Mouse (Mus musculus) left cerebral cortex, adult 8-10 months (tissue): ENCODE measurements around the gene Gpha2. TPM values are rescaled to one million over a fixed set of nuclear protein-coding genes. Genes with fewer than 3 reads are reported as not detected.

ENCODE experiments used
- DNase-seq, 2 experiments: peaks; one replicate each; pipeline ENCODE4 v3.0.0; 2022; ENCODE audit warnings: low spot score in 2 of 2
- microRNA-seq, 2 experiments: library from miRNA; unstranded; fragments of <30 nt; microRNA quantifications; one replicate each; pipeline ENCODE4 v1.2.0; 2022
- total RNA-seq, 4 experiments: library from RNA; stranded (reverse); gene quantifications; 2 replicates each; pipeline ENCODE4 v1.2.4; 2022

Gpha2 gene
- total RNA-seq, 4 experiments from 2014 or later: not detected

DNA sequence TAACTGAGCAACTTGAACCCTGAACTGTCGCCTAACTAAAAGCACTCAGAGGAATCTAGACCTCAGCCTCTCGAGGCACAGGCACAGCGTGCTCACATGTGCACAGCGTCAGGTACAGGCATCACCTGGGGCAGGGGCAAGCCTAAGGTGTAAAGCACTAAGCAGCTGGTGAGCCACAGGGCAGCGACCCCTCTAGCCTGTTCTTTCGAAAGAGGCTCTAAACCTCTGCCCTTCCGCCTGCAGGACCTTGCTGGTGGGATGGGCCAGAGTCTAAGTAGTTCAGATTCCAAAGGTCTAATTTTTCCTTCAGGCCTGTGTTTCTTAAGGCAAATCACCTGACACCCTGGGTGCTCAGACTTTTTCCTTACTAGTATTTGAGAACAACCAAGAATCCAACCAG, 45.9 kb downstream of the Gpha2 start:
- no peak for DNase-seq

DNA sequence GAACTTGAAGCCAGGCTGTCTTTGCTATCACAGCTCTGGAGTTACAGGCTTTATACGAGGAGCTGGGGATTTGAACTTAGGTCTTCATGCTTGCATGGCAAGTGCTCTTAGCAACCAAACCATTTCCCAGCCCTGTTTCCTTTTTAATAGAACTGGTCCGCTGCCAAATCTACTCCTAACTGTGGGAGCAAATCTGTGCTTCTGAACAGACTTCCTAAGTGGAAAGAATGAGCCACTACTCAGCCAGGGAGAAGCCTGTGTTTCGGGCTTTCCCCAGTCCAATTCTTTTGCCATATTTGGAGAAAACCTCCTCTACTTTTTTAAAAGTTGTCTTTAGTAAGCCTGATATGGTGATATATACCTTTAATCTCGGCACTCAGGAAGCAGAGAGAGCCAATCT, 46.6 kb downstream of the Gpha2 start:
- no peak for DNase-seq

DNA sequence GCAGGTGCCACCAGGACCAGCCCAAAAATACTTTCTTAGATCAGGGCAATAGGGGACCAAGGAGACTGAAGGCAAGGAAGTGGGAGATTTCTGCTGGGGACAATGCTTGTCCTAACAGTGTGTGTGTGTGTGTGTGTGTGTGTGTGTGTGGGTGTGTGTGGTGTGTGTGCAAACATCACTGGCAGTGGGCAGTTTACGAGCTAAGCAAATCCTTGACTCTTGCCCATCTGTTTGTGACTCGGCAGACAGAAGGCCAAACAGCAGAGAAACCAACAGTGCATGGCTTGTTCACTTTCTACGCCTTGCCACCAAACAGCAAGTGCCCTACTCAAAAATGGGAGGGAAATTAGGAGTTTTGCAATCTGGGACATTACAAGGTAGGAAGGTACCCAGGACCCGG, 47.4 kb downstream of the Gpha2 start:
- no peak for DNase-seq

DNA sequence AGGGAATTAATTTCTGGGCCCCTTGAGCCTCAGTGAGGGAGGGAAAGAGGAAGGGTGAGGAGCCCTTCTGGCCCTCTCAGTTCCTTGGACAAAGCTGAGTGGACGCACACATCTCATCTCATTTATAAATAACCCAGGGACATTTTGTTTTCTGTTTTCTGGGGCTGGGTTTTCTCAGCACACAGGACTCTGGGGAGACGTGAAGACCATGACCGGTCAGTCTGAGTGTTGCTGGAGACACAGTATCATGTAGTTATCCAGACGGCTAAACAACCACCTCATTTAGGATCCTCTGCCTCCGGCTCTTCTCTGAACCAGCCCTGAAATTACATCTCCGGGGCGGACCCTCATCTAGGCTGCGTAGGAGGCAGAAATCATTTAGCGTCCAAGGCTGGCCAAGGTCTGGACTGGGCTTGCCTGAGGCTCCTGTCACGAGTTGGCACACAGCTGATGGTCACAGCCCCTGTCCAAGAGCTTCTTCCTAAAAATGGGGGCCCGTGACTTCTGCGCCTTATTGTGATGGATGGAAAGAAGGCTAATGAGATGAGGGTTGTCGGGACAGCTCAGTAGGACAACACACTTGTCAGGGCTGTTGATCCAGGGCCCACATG, 47.9 kb downstream of the Gpha2 start:
- no peak for DNase-seq

DNA sequence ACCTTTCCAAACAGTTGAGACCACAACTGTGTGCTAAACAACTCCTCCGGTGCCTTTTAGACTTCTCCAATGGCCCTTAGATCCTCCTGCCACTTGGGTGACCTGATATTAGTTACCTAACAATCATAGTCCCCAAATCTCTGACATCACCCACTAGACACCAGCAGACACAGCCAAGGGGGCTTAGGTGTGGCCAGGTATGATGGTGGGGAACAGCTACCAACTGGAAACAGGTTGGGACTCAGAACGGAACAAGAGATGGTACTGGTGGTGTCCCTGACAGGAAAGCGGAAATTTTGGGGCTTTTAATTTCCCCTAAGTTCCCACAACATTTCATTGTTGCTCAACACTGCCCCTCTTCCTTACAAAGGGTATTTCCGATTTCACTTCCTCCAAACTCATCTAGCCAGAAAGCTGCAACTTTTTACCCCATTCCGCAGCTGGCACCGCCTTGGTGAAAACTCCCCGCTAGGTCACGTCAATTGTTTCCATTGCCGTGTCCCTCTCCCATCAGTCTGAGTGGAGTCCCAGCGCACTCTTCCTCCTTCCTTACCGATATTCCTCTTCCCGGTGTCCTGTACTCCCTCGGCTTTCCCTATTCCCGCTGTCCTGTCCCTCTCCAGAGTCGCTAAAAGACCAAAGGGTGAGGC, 49.7 kb downstream of the Gpha2 start:
- DNase-seq: no peak

DNA sequence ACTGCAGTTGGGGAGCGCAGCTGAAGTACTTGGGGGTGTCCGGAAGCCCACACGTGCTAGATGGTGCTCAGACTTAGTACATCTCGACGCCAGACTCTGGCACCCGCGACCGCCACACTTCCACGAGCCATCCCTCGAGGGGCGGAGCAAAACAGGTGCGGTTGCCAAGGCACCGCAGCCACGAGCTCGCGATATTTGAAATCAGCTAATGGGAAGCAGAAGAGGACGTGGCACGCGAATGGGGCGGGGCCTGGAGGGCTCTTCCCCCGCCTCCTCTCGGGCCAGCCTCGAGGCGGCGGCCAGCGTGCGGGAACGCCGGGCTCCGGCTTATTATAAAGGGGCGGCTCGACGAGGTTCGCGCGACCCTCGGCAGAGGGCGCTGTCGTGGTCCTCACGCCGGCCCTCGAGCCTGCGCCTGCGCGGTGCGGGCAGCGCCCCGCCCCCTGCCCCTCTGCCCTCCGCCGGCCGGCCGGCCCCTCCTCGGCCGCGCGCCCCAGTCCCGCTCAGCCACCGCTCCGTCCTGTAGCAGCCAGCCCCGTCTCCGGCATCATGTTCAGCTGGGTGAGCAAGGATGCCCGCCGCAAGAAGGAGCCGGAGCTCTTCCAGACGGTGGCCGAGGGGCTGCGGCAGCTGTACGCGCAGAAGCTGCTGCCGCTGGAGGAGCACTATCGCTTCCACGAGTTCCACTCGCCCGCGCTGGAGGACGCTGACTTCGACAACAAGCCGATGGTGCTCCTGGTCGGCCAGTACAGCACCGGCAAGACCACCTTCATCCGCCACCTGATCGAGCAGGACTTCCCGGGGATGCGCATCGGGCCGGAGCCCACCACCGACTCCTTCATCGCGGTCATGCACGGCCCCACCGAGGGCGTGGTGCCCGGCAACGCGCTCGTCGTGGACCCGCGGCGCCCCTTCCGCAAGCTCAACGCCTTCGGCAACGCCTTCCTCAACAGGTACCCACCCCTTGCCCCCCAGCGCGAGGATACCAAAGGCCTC, 50.5 kb downstream of the Gpha2 start, which contains the start of gene Ehd1:
Gene Ehd1 (plus strand): TSS at position 300 of the 996 bp plus-strand sequence.
- DNase-seq: peak; percentile 85 to 97

Small RNAs within 50 kb of the gene (microRNA-seq; reads per million reads assigned to microRNA genes)
- gene Mir192 (7.1 to 13.2 reads per million in 2 experiments), gene Mir194-2 (12.6 to 17.2 reads per million in 2 experiments)

Other genes with a start within 250 kb of the Gpha2 start
- not detected for gene Slc22a20, start 240.2 kb upstream of the Gpha2 start, total RNA-seq
- gene Capn1, start 210.5 kb upstream of the Gpha2 start, total RNA-seq: 10 to 100 TPM; 25.6 to 31.5 (median 28.0) TPM
- gene Syvn1, start 179.8 kb upstream of the Gpha2 start, total RNA-seq: 10 to 100 TPM; 35.7 to 40.3 (median 37.6) TPM
- 10 to 100 TPM; 42.7 to 55.2 (median 44.9) TPM for gene Mrpl49, start 168.6 kb upstream of the Gpha2 start, total RNA-seq
- gene Fau, start 168.5 kb upstream of the Gpha2 start, total RNA-seq: 100 to 1,000 TPM; 737 to 869 (median 805) TPM
- gene Znhit2, start 165.2 kb upstream of the Gpha2 start, total RNA-seq: 10 to 100 TPM; 33.0 to 38.8 (median 37.3) TPM
- 10 to 100 TPM; 18.9 to 29.9 (median 23.2) TPM for gene Tm7sf2, start 158.0 kb upstream of the Gpha2 start, total RNA-seq
- gene Vps51, start 149.1 kb upstream of the Gpha2 start, total RNA-seq: 10 to 100 TPM; 79.4 to 88.4 (median 84.3) TPM
- not detected for gene Tmem262, start 146.3 kb upstream of the Gpha2 start, total RNA-seq
- 1 to 10 TPM in 1 of 4 experiments, not detected in 3; 1.1 TPM for gene Gm28374, start 144.1 kb upstream of the Gpha2 start, total RNA-seq
- 10 to 100 TPM; 38.9 to 44.5 (median 41.9) TPM for gene Zfpl1, start 141.4 kb upstream of the Gpha2 start, total RNA-seq
- under 1 TPM in 3 of 4 experiments, not detected in 1; 0.21 to 0.25 (median 0.23) TPM for gene Cdca5, start 141.4 kb upstream of the Gpha2 start, total RNA-seq
- gene AC131692.1, start 132.0 kb upstream of the Gpha2 start, total RNA-seq: not detected
- under 1 TPM; 0.14 to 0.44 (median 0.17) TPM for gene Naaladl1, start 120.6 kb upstream of the Gpha2 start, total RNA-seq
- 10 to 100 TPM; 13.0 to 20.1 (median 16.1) TPM for gene Sac3d1, start 107.7 kb upstream of the Gpha2 start, total RNA-seq
- gene Snx15, start 98.1 kb upstream of the Gpha2 start, total RNA-seq: 10 to 100 TPM; 36.9 to 50.9 (median 45.7) TPM
- 1 to 10 TPM in 1 of 4 experiments, under 1 TPM in 3; 0.67 to 1.4 (median 0.76) TPM for gene Batf2, start 85.4 kb upstream of the Gpha2 start, total RNA-seq
- 100 to 1,000 TPM in 2 of 4 experiments, 10 to 100 TPM in 2; 89.4 to 109 (median 102) TPM for gene Arl2, start 84.8 kb upstream of the Gpha2 start, total RNA-seq
- under 1 TPM in 2 of 4 experiments, not detected in 2; 0.51 to 0.73 TPM for gene Majin, start 42.0 kb upstream of the Gpha2 start, total RNA-seq
- 100 to 1,000 TPM; 148 to 158 (median 153) TPM for gene Ppp2r5b, start 9.5 kb downstream of the Gpha2 start, total RNA-seq
- gene Atg2a, start 15.3 kb downstream of the Gpha2 start, total RNA-seq: 10 to 100 TPM; 31.8 to 35.7 (median 35.4) TPM
- gene Ehd1, start 50.3 kb downstream of the Gpha2 start, total RNA-seq: 10 to 100 TPM; 31.0 to 36.8 (median 35.8) TPM
- 1 to 10 TPM; 5.4 to 7.4 (median 5.5) TPM for gene Cdc42bpg, start 80.1 kb downstream of the Gpha2 start, total RNA-seq
- gene Men1, start 108.6 kb downstream of the Gpha2 start, total RNA-seq: 10 to 100 TPM; 58.9 to 66.9 (median 62.6) TPM
- 100 to 1,000 TPM in 2 of 4 experiments, 10 to 100 TPM in 2; 91.7 to 111 (median 101) TPM for gene Map4k2, start 114.8 kb downstream of the Gpha2 start, total RNA-seq
- 100 to 1,000 TPM; 164 to 203 (median 187) TPM for gene Sf1, start 137.3 kb downstream of the Gpha2 start, total RNA-seq
- 10 to 100 TPM; 25.2 to 37.8 (median 32.7) TPM for gene Pygm, start 158.0 kb downstream of the Gpha2 start, total RNA-seq
- gene Rasgrp2, start 173.0 kb downstream of the Gpha2 start, total RNA-seq: 100 to 1,000 TPM; 107 to 128 (median 115) TPM
- 100 to 1,000 TPM; 469 to 523 (median 497) TPM for gene Nrxn2, start 192.4 kb downstream of the Gpha2 start, total RNA-seq